Mouse (Mus musculus) heart, embryonic 11.5 days (tissue): Measurements from ENCODE around the gene Rpl18. TPM values are rescaled to one million over a fixed set of nuclear protein-coding genes. Genes with fewer than 3 reads are reported as not detected.

Source experiments
- ATAC-seq: fragments of 200-750 bp; cut with Nextera tagmentation; replicated peaks from 2 replicates; pipeline ENCODE4 v1.8.0; 2017; ENCODE audit warnings: moderate library complexity; ENCODE audit not compliant: insufficient number of reproducible peaks, low FRiP score, low TSS enrichment
- H3K27ac ChIP-seq: fragments of 300-500 bp; sonication (generic); 2 replicates; pipeline ENCODE4 v1.5.1; 2014; ENCODE audit warnings: mild to moderate bottlenecking, low read depth, low read length
- H3K27me3 ChIP-seq: fragments of 300-500 bp; sonication (generic); 2 replicates; pipeline ENCODE4 v1.6.1; 2014; ENCODE audit warnings: mild to moderate bottlenecking, low read length, mixed read lengths; ENCODE audit not compliant: control insufficient read depth, insufficient read depth
- H3K36me3 ChIP-seq: fragments of 300-500 bp; sonication (generic); 2 replicates; pipeline ENCODE4 v1.6.1; 2014; ENCODE audit warnings: mild to moderate bottlenecking, low read length, moderate library complexity, mixed read lengths; ENCODE audit not compliant: control insufficient read depth, insufficient read depth
- H3K4me1 ChIP-seq: fragments of 300-500 bp; sonication (generic); 2 replicates; pipeline ENCODE4 v1.6.1; 2014; ENCODE audit warnings: low read length; ENCODE audit not compliant: control insufficient read depth, insufficient read depth
- H3K4me2 ChIP-seq: fragments of 300-500 bp; sonication (generic); 2 replicates; pipeline ENCODE4 v1.6.1; 2014; ENCODE audit warnings: mild to moderate bottlenecking, moderate library complexity
- H3K4me3 ChIP-seq: fragments of 300-500 bp; sonication (generic); 2 replicates; pipeline ENCODE4 v1.5.1; 2014; ENCODE audit warnings: low read depth, low read length
- H3K9ac ChIP-seq: fragments of 300-500 bp; sonication (generic); 2 replicates; pipeline ENCODE4 v1.6.1; 2014; ENCODE audit warnings: mild to moderate bottlenecking, low read depth, low read length, moderate library complexity
- H3K9me3 ChIP-seq: fragments of 300-500 bp; sonication (generic); replicated peaks from 2 replicates; pipeline ENCODE4 v1.6.1; 2016; ENCODE audit warnings: low read length; ENCODE audit not compliant: control insufficient read depth
- WGBS: fragments of 180-500 bp; shearing (Covaris S2); extraction: QIAGEN DNeasy Blood & Tissue Kit; methylation state at CpG from one replicate; pipeline ENCODE4 v1.1.7; 2014; ENCODE audit not compliant: insufficient replicate concordance; 5-methylcytosine and 5-hydroxymethylcytosine counted together
- polyA plus RNA-seq: library from polyadenylated mRNA; unstranded; fragments of >200 nt; fragmentation: Nextera tagmentation; extraction: Ambion mirVana; gene quantifications from 2 replicates; pipeline ENCODE4 v1.2.1, GENCODE M21; 2014

Rpl18 gene
- polyA plus RNA-seq, 1 experiment from 2014 or later = 836 TPM

DNA sequence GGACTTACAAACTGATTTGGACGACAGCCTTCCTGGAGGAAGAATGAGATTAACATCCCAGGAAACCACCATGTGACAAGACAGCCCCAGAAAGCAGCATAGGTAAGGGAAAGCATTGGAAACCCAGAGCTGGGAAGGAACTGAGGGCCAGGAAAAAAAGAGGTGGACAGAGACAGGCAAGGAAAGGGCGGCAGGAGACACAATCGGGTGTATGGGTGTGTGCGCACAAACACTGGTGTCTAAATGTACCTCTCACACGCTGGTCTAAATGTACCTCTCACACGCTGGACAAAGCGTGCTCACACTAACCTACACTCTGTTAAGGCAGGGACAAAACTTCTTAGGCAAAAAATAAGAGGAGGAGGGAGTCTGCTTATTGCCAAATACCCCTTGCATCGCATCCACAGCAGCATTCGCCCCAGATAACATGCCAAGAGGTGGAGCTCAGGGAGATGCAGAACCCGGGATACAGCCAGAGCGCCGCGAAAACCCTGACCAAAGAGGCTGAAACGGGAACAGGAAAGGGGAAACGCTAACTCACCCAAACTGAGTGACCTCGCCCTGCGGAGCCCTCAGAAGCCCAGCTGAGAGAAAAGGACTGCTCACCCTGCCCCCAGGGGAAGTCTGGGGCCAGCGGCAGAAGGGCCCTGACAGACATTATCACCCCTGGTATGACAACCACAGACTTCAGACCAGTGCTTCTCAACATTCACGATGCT lies 643 bp downstream of the Rpl18 start:
- peaks cover 35% of the 10 kb centered on the region for H3K36me3 ChIP-seq
- H3K27ac ChIP-seq = peak overlapping the region; percentile 60
- 80% methylated on average over 19 of the region's 19 CpGs for WGBS
- no peaks in the 10 kb centered on the region for H3K9me3 ChIP-seq
- peak overlapping the region; percentile 96 for H3K4me2 ChIP-seq
- ATAC-seq = no peak
- peaks cover 41% of the 10 kb centered on the region for H3K4me1 ChIP-seq
- H3K4me3 ChIP-seq = peak overlapping the region; percentile 97
- no peaks in the 10 kb centered on the region for H3K27me3 ChIP-seq
- peak overlapping the region; percentile 54; the same call in 1 of the 2 replicates for H3K9ac ChIP-seq

DNA sequence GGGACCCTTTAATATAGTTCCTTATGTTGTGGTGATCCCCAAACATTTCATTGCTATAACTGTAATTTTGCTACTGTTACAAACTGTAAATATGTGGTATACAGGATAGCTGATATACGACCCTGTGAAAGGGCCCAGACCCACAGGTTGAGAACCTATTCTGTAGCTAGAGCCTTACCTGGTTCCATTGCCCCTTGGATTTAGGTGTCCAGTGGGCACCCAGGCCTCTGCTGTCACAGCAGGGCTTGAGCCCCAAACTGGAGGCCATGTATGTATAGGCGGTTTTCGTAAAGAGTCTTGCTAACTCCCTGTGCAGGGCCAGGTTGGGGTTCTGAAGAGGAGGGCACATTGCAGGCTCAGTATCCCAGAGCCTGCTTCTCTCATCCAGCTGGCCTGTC lies 1.2 kb downstream of the Rpl18 start:
- Histone ChIP-seq H3K9me3 (no peaks in the 10 kb centered on the region), H3K4me1 (peaks cover 41% of the 10 kb centered on the region), H3K9ac (peak overlapping the region; percentile 93; the same call in 1 of the 2 replicates), H3K27me3 (no peaks in the 10 kb centered on the region), H3K4me2 (peak overlapping the region; percentile 96), H3K27ac (no peak overlapping the region), H3K4me3 (peak overlapping the region; percentile 97), H3K36me3 (peaks cover 34% of the 10 kb centered on the region)
- no peak for ATAC-seq
- 84% methylated on average over 3 of the region's 3 CpGs for WGBS

DNA sequence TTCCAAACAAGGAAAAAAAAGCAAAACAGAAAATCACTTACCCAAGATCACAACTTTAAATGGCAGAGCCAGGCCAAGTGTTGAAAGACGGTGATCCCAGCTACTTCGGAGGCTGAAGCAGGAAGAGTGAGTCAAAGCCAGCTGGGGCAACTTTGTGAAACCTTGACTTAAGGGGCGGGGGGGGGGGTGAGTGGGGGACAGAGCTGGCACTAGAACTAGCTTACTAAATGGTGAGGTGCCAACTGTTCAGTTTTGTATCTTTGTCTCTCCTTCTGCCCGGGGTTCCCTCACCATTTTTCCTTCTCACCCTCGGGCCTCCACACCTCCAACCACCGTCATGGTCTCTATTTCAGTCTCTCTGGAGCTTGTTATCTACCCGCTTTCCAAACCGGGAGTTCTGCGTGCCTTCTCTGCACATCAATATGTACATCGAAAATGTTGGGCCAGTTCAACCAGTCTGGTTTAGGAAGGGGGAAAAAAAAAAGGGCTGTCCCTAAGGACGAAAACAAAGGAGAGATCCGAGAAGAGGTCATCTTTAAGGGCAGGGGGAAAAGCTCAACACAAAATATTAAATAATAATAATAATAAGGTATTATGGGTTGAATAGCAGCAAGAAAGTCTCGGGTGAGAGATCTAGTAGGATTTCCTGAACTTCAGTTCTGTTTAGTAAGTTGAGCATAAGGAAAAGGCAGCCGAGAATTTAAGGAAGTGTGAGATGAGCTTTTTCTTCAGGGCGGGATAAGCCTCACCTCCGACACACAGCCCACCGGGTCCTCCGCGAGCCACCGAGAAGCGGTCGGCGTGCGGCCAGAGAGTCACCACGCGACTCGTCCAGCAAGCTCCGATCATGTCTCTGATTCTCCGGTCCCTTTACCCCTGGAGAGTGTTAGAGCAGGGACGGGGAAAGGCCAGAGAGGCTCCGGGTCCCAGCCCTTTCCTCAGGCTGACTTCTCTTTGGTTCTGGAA lies 2.0 kb downstream of the Rpl18 start:
- Histone ChIP-seq H3K4me3 (peak overlapping the region; percentile 97), H3K9ac (peak overlapping the region; percentile 93), H3K9me3 (no peaks in the 10 kb centered on the region), H3K27me3 (no peaks in the 10 kb centered on the region), H3K36me3 (peaks cover 28% of the 10 kb centered on the region), H3K4me2 (peak overlapping the region; percentile 96), H3K4me1 (peaks cover 41% of the 10 kb centered on the region), H3K27ac (peak overlapping the region; percentile 91)
- 8% methylated on average over 31 of the region's 31 CpGs for WGBS
- ATAC-seq = peak; percentile 29

- Histone ChIP-seq H3K4me3 (peak within 1 kb of the TSS; percentile 97), H3K4me2 (peak within 1 kb of the TSS; percentile 96), H3K27ac (peak within 1 kb of the TSS; percentile 91), H3K9ac (peak within 1 kb of the TSS; percentile 99), H3K27me3 (no peaks in the 10 kb centered on the region), H3K4me1 (peaks cover 41% of the 10 kb centered on the region), H3K9me3 (no peaks in the 10 kb centered on the region), H3K36me3 (peaks cover 23% of the 10 kb centered on the region)
- WGBS = 1% methylated on average over 41 of the region's 41 CpGs
- ATAC-seq = peak; percentile 70
These were observed 2.7 kb downstream of the Rpl18 start, which contains the start of gene Sphk2 for GRCm38 (mm10) chr7:45717918-45718297. Sphk2 (minus strand) TSS chr7:45718002.

DNA sequence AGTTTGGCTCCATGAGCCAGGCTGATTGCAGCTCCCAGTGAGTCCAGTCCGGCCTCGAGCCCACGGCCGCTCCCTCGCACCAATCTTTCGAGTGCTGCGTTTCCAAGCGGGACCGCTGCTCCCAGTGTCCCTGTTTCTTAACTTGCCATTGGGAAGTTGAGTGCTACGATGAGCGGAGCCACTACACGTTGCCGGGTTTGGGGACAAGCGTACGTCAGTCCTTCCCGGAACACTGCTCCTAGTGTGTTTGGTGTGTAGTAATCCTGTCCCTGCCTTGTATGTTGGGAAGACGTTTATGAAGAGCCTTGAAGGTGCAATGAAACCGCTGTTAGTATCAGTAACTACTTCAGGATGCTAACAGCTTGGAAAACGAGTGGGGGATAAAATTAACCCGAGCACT lies 3.1 kb downstream of the Rpl18 start:
- Histone ChIP-seq H3K9ac (peak overlapping the region; percentile 99), H3K4me2 (peak overlapping the region; percentile 96), H3K27me3 (no peaks in the 10 kb centered on the region), H3K9me3 (no peaks in the 10 kb centered on the region), H3K4me3 (peak overlapping the region; percentile 97), H3K36me3 (peaks cover 23% of the 10 kb centered on the region), H3K27ac (peak overlapping the region; percentile 91), H3K4me1 (peaks cover 41% of the 10 kb centered on the region)
- no peak for ATAC-seq
- under 1% methylated on average over 20 of the region's 20 CpGs for WGBS

- no peaks in the 10 kb centered on the region for H3K27me3 ChIP-seq
- no peak for ATAC-seq
- peaks cover 37% of the 10 kb centered on the region for H3K4me1 ChIP-seq
- H3K4me3 ChIP-seq = peak overlapping the region; percentile 97
- peak overlapping the region; percentile 96 for H3K4me2 ChIP-seq
- peak overlapping the region; percentile 99 for H3K9ac ChIP-seq
- no peak overlapping the region for H3K27ac ChIP-seq
- no peaks in the 10 kb centered on the region for H3K9me3 ChIP-seq
- peaks cover 27% of the 10 kb centered on the region for H3K36me3 ChIP-seq
- WGBS = 75% methylated on average over 10 of the region's 10 CpGs
These were observed 3.9 kb downstream of the Rpl18 start for GRCm38 (mm10) chr7:45719180-45719579.

DNA sequence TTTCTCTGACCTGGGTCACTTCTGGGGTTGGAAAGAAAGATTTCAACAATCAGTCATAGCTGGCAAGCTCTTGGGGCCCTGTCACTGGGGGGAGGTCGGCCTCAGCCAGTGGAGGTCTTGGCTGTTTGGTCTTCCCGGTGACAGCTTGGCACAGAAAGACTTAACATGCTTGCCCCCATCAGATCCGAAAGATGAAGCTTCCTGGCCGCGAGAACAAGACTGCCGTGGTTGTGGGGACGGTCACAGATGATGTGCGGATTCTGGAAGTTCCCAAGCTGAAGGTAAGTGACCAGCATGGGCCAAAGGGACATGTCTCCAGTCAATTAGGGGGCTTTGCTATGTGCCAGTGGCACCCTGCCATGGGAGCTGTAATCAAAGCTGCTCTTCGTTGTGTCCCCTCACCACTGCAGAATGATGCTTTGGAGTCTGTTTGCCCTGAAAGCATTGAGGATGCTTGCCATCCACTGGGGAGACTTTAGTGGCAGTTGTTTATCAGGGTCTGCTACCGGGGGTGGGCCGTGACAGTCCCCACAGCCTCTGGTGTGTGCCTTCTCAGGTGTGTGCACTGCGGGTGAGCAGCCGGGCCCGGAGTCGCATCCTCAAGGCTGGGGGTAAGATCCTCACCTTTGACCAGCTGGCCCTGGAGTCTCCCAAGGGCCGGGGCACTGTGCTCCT lies 4.6 kb downstream of the Rpl18 start:
- Histone ChIP-seq H3K27ac (no peak overlapping the region), H3K36me3 (peaks cover 33% of the 10 kb centered on the region), H3K9me3 (no peaks in the 10 kb centered on the region), H3K9ac (0 out of 2 replicates have a peak overlapping the region, but pooled peaks have one; percentile 5), H3K4me2 (peak overlapping the region; percentile 96; the same call in 1 of the 2 replicates), H3K4me3 (no peak overlapping the region), H3K27me3 (no peaks in the 10 kb centered on the region), H3K4me1 (peaks cover 31% of the 10 kb centered on the region)
- 92% methylated on average over 15 of the region's 16 CpGs for WGBS
- no peak for ATAC-seq
